Mouse (Mus musculus) cerebellum, postnatal 36 days (tissue): ENCODE measurements around the gene Ccsap.

Experiments
- DNase-seq, 2 experiments: peaks; one replicate each; pipeline ENCODE4 v3.0.0; 2021 to 2022; ENCODE audit warnings: mixed read lengths in 2 of 2

Gene Ccsap

DNA sequence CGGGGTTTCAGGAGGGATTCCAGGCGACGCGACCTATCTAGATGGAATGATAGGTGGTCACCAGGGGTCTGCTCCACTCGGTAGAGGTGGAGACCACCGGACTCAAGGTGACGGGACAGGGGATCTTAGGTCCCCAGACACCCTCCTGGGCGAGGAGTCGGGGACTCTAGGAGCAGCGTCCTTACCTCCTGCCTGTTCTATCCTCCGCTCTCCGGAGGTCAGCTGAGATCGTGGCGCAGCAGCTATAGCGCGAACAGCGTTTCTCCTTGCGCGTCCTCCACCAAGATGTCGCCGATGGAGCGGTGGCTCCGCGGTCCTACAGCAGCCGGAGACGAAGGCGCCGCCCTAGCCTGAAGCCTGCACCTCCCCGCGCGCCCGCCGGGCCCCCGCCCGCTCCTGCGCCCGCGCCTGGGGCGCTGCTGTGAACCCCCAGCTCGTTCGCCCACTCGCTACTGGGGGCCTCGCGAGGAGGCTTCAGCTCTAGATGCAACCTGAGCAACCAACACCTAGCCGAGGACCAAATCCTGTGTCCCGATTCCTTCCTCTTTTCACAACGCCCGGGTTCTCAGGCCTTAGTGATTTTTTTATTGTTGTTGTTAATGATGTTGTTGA, at the start of gene Ccsap:
Ccsap (minus strand) TSS at position 562 of the 612 bp plus-strand sequence.
- peak in 1 of 2 experiments; percentile 71 for DNase-seq

DNA sequence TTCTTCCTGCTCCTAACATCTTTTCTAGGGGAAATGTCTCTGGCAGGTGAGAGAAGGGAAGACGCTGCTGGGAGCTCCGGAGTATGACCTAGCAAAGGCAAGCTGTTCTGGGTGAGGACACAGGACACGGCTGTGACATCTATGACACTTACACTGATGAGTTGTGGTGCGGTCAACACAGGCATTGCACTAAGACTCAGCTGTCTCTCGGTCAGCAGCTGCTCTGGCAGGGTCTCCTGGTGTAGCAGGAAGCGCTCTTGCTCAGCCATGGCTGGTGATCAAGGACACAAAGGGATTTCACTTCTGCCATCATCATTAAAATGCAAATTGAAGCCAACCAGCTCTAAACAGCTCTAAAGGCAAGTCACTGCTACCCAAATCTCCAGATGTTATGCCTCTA, 47.6 kb upstream of the Ccsap start:
- no peak for DNase-seq

DNA sequence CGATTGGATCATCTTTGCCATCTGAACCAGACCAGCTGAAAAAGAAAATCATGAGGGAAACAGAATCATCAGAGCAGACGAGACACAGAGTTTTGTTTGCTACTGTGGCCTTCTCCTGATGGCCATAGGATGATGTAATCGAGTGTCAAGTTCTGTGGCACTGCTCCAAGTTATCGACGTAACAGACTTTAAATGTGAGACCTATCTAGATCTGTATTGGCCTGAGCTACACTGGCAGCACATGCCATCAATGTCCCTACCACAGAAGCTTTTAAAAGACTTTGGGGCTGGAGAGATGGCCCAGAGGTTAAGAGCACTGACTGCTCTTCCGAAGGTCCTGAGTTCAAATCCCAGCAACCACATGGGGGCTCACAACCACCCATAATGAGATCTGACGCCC, 42.6 kb upstream of the Ccsap start:
- no peak for DNase-seq

DNA sequence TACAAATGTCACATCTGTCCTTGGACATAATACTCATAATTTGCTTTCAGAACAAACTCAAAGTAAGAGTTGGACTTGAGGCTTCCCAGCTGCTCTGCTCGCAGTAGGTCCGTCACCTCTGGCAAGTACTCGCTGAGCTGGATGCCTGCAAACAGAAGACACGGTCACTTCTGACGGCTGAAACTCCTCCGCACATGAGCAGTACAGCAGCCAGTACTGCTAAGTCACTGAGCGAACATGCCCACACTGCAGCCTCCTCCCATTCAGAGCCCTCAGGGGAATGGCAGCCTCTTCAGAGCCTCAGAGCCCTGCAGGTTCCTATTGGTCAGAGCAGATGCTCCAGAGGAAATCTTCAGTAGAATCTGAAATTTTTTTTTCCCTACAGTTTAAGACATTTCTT, 39.4 kb upstream of the Ccsap start:
- DNase-seq: no peak

DNA sequence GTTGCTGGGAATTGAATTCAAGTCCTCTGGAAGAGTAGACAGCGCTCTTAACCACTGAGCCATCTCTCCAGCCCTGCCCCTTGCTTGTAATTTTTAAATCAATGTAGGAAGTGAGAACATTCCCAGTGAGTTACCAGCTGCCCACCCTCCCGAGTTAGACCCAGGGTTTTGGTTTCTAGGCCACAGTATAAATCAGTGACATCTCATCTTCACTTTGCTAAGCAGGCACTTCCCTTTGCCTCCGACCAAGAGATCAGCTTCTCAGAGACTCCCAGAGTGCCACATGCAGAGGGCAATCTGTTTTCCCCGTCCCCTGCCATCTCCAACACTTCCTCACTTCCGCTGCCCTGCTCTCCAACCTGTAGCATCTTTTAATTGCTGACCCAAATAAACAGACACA, 38.6 kb upstream of the Ccsap start:
- DNase-seq: peak in 1 of 2 experiments; percentile 35

DNA sequence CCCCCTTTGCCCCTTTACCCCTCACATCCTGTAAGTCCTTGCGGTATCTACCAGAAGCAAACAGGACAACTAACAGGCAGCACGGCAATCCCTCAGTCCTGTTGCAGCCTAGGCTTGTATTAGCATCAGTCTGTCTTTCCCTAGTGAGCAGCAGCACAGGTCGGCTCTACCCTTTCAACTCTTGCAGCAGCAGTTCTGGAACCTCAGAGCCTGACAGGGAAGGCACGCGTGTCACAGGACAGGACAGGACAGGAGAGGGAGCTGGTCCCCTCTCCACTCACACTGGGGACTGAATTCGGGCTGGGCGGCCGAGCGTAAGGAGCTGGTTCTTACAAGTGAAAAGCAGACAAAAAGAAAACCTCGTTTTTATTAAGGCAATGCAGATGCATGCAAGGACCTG, 36.8 kb upstream of the Ccsap start:
- DNase-seq: no peak

DNA sequence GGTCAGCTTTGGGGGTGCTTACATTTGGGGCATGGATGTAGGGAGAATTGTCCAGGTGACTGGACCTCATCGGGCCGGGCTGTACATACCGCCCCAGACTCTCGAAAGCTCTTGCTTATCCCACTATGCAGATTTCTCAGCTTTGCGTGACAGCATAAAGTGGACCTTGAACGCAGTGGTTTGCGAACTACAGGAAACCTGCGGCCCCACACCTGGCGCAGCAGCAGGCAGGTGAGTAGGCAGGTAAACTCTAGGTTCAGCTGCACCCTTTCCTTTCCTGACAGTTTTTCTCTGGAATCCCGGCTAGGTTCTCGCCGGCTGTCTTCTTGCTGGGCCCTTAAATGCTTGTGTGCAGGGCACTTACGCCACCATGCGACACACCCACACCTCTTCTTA, 36.4 kb upstream of the Ccsap start:
- no peak for DNase-seq

DNA sequence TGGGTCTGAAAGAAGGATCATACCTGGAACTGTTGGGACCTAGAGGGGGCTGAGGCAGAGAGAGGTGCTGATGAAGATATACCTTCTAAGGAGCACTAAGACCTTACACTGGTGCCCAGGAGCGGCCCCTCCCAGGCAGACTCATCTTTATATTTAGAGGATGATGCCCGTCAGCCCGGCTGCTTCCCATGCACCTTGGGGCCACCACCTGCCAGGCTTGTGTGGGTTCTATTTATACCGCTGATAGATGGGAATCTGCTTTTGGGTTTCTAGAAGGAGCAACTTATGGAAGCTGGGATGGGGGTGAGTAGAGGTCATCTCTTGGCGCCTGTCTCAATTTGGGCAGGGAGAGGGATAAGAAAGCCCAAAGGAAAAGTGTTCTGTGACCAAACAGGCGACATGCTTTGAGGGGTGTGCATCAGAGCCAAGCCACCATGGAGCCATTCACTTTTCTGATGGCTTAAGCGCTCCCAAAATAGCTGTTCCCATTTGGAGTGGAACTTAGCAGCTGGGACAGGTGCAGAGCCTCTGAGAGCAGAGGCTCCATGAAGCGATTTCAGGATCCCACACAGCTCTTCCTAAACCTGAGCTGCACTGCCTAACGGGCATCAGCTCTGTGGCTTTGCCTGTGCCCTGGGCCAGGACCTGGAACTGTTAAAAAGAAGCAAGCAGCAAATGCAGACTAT, 35.8 kb upstream of the Ccsap start:
- peak; percentile 48 to 49 for DNase-seq

DNA sequence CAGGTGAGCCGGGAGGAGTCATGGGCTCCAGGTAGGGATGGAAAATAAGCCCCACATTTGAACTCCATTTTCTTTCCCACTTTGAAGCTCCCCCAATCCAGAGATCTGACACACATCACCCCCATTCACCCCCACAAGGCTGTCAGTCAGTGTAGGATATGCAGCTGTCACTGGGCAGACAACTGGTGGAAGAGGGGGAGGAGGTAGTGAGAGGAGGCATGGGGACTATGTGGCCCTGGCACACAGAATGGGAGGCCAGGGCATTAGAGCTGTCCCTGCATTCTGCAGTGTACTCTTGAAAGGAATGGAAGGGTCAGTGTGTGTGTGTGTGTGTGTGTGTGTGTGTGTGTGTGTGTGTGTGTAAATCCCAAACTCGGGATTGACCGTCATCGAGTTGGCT, 35.2 kb upstream of the Ccsap start:
- no peak for DNase-seq

DNA sequence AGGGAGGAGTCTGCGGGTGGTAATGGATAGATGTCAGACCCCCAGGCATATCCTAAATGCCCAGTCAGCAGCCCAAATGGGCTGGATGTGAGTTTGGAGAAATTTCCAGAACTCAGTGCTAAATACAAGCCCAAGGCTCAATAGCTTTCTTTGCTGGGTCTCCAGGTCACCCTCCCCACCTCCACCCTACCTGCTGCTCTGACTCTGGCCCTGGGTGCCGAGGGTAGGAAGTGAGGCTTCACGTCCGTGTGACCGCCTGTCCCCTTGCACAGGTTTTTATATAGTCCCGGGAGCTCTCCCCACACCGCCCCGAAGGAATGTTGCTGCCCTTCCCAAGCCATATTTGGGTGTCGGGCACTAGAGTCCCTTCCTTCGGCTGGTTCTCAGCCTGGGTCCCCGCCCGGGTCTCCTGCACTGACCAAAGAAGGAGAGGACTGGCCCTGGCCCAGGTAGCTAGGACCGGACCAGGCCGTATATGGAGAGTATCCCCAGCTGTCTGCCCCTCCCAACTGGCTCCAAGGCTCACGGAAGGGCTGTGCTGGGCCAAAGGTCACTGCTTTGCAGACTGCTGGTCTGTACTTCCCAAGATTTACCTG, 34.6 kb upstream of the Ccsap start, which contains the start of gene Acta1:
Acta1 (minus strand) TSS at position 250 of the 596 bp plus-strand sequence.
- DNase-seq: no peak

DNA sequence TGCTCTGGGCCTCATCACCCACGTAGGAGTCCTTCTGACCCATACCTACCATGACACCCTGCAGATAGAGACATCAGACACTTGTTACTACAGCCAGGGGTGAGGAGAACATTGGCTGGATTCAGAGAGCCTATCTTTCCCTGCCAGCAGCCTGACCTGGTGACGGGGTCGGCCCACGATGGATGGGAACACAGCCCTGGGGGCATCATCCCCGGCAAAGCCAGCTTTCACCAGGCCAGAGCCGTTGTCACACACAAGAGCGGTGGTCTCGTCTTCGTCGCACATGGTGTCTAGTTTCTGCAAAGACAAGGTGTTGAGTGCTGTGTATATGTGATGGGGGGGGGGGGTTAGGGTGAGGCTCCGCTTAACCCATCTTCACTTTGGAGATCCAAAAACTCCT, 33.4 kb upstream of the Ccsap start:
- no peak for DNase-seq

DNA sequence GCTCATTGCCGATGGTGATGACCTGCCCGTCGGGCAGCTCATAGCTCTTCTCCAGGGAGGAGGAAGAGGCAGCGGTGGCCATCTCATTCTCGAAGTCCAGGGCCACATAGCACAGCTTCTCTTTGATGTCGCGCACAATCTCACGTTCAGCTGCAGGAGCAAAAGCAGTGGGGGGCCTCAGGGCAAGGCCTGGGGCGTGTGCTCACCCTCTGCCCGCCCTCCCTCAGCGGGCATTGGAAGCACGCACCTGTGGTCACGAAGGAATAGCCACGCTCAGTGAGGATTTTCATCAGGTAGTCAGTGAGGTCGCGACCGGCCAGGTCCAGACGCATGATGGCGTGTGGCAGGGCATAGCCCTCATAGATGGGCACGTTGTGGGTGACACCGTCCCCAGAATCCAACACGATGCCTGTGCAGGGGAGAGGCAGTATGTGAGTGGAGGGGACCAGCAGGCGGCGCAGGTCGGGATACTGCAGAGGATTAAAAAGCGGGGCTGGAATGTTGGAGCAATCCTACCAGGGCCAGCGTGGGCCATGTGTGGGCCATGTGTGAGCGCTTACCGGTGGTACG, 32.7 kb upstream of the Ccsap start:
- peak; percentile 43 to 47 for DNase-seq

DNA sequence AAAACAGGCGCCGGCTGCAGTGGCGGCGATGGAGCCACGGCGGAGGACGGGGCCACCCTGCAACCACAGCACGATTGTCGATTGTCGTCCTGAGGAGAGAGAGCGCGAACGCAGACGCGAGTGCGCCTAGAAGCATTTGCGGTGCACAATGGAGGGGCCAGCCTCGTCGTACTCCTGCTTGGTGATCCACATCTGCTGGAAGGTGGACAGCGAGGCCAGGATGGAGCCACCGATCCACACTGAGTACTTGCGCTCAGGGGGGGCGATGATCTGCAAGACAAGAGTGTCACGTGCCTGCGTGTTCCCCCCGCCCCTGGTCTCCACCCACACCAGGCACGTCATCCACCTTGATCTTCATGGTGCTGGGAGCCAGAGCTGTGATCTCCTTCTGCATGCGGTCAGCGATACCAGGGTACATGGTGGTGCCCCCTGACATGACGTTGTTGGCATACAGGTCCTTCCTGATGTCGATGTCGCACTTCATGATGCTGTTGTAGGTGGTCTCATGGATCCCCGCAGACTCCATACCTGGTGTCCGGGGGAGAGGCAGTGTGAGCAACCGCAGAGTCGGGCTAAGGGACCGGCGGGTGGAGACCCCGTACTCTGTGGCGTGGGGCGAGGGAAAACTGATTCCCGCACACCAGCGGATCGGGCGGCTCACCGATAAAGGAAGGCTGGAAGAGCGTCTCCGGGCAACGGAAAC, 32.0 kb upstream of the Ccsap start:
- DNase-seq: peak; percentile 91 to 92

DNA sequence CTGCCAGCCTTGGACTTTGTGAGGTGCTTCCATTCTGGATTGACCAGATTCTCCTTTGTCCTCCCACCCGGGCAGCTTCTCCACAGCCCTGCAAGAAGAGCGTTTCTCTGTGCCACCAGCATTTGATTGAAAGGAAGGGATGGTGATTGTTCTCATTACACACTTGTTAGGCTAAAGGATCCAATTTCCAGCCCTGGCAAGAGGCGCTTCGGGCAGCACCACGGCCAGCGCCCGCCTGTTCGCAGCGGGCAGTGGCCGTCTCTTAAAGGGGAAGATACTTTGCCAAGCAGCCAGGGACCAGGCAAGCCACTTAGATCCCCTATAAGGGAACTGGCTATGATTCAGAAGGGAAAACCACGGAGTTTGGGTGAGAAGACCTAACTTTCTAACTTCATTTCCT, 31.3 kb upstream of the Ccsap start:
- DNase-seq: peak; percentile 75 to 77

DNA sequence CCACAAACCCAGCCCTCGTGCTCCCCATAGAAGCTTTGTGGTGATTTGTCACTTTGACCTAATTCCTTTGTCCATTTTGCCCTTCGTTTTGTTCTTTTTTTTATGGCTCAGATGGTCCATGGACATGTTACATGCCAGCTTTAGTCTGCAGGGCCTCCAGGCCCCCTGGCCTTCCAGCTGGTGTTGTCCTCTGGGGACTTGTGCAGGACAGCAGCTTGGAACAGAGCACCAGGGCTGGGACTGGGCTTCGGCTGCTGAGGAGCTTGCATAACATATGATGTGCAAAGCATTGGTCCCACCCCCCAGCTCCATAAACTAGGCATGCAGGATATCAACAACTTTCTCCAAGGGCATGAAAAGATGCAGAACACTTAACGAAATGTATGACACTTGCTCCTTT, 29.8 kb upstream of the Ccsap start:
- no peak for DNase-seq

DNA sequence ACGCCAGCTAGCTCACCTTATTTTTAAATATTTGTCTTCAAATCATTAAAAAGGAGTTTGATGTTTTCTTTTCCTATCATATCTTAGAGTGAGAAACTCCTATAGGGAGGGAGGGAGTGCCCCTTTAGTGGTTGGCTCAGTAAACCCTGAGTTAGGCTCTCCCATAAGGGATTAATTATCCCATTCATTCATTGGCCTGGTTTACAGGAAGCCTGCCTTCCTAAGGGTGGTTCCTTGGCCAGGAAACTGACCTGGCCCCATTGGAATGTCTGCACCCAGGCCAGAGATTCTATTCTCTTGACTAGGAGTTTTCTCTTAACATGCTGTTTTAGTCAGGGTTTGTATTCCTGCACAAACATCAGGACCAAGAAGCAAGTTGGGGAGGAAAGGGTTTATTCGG, 27.9 kb upstream of the Ccsap start:
- no peak for DNase-seq

DNA sequence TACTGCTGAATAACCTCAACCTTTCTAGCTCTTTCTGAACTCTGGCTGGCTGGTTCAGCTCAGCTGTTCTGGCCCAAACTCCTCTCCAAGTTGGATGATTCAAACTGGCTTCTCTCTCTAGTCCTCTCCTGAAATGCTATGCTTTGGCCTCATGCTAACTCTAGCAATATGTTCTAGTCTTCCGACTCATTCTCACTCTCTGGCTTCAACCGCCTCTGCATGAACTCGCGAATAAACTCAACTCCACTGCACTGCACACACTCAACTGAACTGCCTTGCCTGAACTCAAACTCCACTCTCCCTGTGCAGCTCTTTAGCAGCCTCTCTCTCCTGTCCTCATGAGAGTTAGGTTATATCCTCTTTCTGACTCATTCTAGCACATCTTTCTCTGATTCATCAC, 27.2 kb upstream of the Ccsap start:
- no peak for DNase-seq

DNA sequence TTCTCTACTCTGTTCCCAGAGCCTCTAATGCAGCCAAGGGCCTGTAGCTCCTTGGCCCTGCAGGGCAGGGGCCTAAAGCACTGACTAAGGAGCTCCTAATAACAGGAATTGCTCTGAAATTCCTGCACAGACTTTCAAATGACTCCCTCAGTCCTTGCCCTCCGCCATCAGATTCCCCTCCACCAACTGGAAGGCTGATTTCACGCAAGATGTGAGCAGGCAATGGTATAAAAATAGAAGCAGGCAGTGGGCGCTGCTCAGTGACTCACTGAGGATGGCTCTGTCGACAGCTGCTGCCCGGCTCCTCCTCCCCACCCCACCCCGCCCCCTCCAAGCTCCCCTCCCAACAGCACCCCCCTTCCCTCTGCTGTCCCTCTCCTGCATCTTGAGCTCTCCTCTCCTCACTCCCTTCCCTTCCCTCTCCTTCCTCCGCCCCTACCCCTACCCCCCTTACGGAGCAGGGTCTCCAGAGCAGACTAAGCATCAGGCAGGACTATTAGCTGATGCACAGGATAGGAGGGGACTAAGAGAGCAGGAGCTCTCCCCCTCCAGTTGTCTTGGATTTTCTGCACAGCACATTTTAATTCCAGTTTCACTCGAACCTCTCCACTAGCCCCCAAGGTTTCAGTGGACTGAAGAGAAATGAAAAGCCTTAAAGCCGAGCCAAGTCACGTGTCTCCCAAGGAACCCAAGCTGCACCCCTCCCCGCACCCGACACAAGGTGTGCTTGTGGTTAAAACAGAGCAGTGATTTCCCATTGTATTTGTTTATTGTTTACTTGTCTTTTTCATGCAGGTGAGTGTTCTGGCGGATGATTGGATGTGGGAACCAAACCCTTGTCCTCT, 24.9 kb upstream of the Ccsap start:
- peak; percentile 39 to 41 for DNase-seq

DNA sequence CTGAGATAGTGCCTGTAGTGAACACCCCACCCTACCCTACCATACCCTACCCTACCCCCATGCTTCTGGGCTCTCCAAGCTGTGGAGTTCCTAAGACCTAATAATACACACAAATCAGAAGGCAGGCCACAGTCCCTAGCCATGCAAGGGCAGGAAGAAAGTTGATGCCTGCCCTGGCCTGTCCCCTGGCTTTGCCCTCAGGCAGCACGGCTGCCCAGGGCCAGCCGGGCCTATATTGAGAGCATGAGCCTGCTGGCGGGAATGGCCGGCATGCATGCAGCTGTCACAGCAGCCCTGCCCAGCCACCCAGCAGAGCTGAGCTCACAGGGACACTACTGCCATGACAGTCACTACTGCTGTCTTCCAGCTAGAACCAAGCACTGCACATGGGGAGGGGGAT, 23.1 kb upstream of the Ccsap start:
- no peak for DNase-seq

DNA sequence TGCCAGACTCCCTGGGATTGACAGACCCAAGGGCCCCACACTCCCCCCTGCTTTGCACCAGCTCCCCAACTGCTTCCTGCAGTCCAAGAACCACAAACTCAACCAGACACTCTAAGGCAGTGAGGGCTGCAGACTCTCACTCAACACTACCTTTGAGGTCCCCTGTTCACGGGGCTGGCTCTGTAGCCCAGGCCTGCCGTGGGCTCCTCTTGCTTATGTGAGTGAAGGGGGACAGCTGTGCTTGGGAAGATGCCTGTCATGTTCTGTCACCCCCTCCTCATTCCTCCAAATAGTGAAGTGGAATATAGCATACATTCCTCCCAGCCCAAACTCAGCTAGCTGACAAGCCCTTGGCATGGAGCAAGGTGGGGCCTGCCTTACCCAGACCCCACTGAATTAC, 22.4 kb upstream of the Ccsap start:
- no peak for DNase-seq

DNA sequence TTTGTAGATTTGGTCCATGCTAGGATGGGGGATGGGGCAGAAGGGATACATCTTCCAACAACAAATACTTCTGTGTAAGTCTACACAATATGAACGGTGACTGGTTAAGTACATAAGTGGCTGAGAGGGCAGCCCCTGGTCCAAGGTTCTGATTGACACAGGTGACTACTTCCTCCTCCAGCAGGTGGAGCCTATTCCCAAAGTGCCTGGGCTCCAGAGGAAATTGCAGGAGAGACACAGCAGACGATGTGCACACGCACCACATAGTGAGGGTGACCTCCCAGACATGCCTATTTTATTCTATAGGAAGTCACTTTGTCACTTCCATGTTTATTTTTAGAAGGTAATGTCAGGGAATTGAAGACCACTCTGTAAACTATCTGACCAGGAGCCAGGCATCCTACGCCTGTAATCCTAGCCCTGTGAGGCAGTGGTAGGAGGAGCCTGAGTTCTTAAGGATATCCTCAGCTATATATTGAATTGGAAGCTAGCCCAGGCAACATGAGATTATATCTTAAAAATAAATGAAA, 20.9 kb upstream of the Ccsap start:
- DNase-seq: no peak

DNA sequence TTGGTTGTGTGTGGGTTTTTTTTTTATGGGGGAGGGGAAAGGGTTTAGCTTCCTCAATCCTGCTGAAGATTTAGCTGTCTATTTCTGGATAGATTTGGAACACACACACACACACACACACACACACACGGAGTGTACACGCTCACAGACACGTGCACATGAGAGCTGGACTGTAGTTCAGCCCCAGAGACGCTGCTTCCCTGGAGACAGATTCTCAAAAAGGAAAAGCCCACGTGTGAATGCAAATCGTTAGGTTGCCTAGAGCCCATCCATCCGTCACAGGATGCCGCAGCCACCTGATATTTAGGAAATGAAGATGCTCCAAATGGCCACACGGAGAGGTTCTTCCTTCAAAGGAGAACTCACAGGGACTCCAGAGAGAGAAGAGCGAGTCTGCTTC, 20.3 kb upstream of the Ccsap start:
- DNase-seq: no peak
